24 mouse cellular contexts compared by ENCODE assay signal in genomic region chr2:125478705-125479104, GRCm38 (mm10). TPM values are rescaled to one million over a fixed set of nuclear protein-coding genes. Genes with fewer than 3 reads are reported as not detected.
"Had no signal": no experiment of that assay in that cellular context is flagged by ENCODE, and none has a peak within 500 bp of the region (broad histone marks: within the 10 kb centered on the region; RNA-seq: fewer than 3 reads in every experiment).

No protein-coding gene starts in this region.

- H3K4me2 ChIP-seq: limb, embryonic 13.5 days; liver, embryonic 13.5 days; lung, embryonic 14.5 days; midbrain, embryonic 11.5 days; neural tube, embryonic 12.5 days; stomach, embryonic 15.5 days had no signal

- H3K9ac ChIP-seq: limb, embryonic 13.5 days; liver, embryonic 13.5 days; lung, embryonic 14.5 days; neural tube, embryonic 12.5 days; stomach, embryonic 15.5 days had no signal

- DNase-seq: kidney, adult 18-20 months; kidney, adult 9 months; kidney, postnatal 14 days; kidney, postnatal 4 days; liver; liver, embryonic 13.5 days; lung, embryonic 14.5 days; lung, postnatal 10 days; lung, postnatal 4 days; midbrain, embryonic 14.5 days; retina, postnatal 1 day; right cerebral cortex, postnatal 25 days; spleen, adult 18-20 months; thymus, postnatal 25 days had no signal

- H3K27ac ChIP-seq: limb, embryonic 10.5 days; limb, embryonic 13.5 days; liver, embryonic 13.5 days; neural tube, embryonic 12.5 days; stomach, embryonic 15.5 days had no signal

- H3K4me3 ChIP-seq: limb, embryonic 10.5 days; limb, embryonic 13.5 days; liver, embryonic 13.5 days; neural tube, embryonic 12.5 days; stomach, embryonic 15.5 days had no signal

- H3K4me1 ChIP-seq: liver, embryonic 13.5 days; neural tube, embryonic 12.5 days; stomach, embryonic 15.5 days had no signal

- H3K9me3 ChIP-seq: limb, embryonic 10.5 days; limb, embryonic 13.5 days; liver, embryonic 13.5 days; stomach, embryonic 15.5 days had no signal

- H3K27me3 ChIP-seq: limb, embryonic 13.5 days; liver, embryonic 13.5 days; neural tube, embryonic 12.5 days; stomach, embryonic 15.5 days had no signal

- H3K36me3 ChIP-seq: liver, embryonic 13.5 days; neural tube, embryonic 12.5 days; stomach, embryonic 15.5 days had no signal

RNA-seq across cellular contexts. Expression of gene Gm9913, which starts 26.2 kb away (rescaled TPM):
- total RNA-seq: left cerebral cortex, postnatal 25 days; megakaryocyte progenitor cell, adult 5-6 weeks; megakaryocyte-erythroid progenitor cell, adult 5-6 weeks; neutrophil, adult 5-6 weeks had no signal
- polyA plus RNA-seq: liver, embryonic 13.5 days; liver, embryonic 16.5 days; midbrain, embryonic 14.5 days had no signal

RNA-seq across cellular contexts. Expression of gene Fbn1, which starts 29.1 kb away (rescaled TPM):
- total RNA-seq: megakaryocyte-erythroid progenitor cell, adult 5-6 weeks had no signal
